Mouse (Mus musculus) bone marrow, adult 2 months (tissue): Measurements from ENCODE around the gene Hsd3b6.
"Not testable (repeated sequence)": the region's sequence is repeated elsewhere in the genome, so short reads cannot be mapped to it uniquely, and the experiment has no call there.

Source experiments
- CTCF ChIP-seq: fragments of 200-500 bp; IDR thresholded peaks from 2 replicates; pipeline ENCODE4 v1.5.1; 2011; ENCODE audit warnings: low read length, control low read depth; ENCODE audit not compliant: control insufficient read depth, insufficient read depth
- POLR2A ChIP-seq: fragments of 200-500 bp; IDR thresholded peaks from 2 replicates; pipeline ENCODE4 v1.6.1; 2011; ENCODE audit warnings: low read depth, mild to moderate bottlenecking, control low read depth, low read length, borderline replicate concordance; ENCODE audit not compliant: control insufficient read depth

DNA sequence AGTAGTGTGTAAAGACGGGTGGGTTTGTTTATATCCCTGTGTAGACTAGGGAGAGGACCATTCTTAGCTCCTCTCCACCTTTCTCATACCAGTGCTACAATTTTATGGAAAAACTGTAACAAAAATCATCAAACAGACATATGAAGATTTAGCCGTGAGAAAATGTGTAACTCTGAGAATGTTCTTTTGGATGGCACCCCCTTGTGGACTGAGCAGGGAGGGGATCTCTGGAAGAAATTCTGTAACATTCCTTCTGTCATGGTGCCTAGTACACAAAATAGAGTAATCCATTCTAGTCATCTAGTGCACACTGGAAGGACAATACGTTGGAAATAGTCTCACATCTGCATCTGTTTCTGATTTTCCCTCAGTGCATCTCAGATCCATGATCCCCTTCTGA is 9.2 kb downstream of the Hsd3b6 start:
- TF ChIP-seq POLR2A, CTCF: not testable (repeated sequence)
